Mouse (Mus musculus): ENCODE results near the gene 4930404H24Rik.
"Not testable (repeated sequence)": the region's sequence is repeated elsewhere in the genome, so short reads cannot be mapped to it uniquely, and the experiment has no call there.

The 4930404H24Rik gene

GRCm38 (mm10) chr2:153478583-153478982 lies 14.0 kb upstream of the 4930404H24Rik start:
- peak; percentile 64 to 81 for DNase-seq (ENCODE audit: low spot score in 2 of 2)

GRCm38 (mm10) chr2:153479486-153479885 lies 13.1 kb upstream of the 4930404H24Rik start:
- no peak for DNase-seq (ENCODE audit: low spot score in 2 of 2)

- DNase-seq (ENCODE audit: low spot score in 2 of 2): no peak
Measured at GRCm38 (mm10) chr2:153481108-153481860, 11.3 kb upstream of the 4930404H24Rik start.

- DNase-seq (ENCODE audit: low spot score in 2 of 2): peak in 1 of 2 experiments; percentile 42
Measured at GRCm38 (mm10) chr2:153481861-153482120, 10.8 kb upstream of the 4930404H24Rik start.

- peak; percentile 84 for DNase-seq (ENCODE audit: low spot score in 2 of 2)
Measured at GRCm38 (mm10) chr2:153483118-153483983, 9.2 kb upstream of the 4930404H24Rik start.

- DNase-seq (ENCODE audit: low spot score in 2 of 2): no peak
Measured at GRCm38 (mm10) chr2:153484071-153484470, 8.5 kb upstream of the 4930404H24Rik start.

- no peak for DNase-seq (ENCODE audit: low spot score in 2 of 2)
Measured at GRCm38 (mm10) chr2:153490116-153490515, 2.5 kb upstream of the 4930404H24Rik start.

GRCm38 (mm10) chr2:153490940-153491339 lies 1.6 kb upstream of the 4930404H24Rik start:
- peak in 1 of 2 experiments; percentile 35 for DNase-seq (ENCODE audit: low spot score in 2 of 2)

GRCm38 (mm10) chr2:153491512-153492178 lies 945 bp upstream of the 4930404H24Rik start:
- DNase-seq (ENCODE audit: low spot score in 2 of 2): peak in 1 of 2 experiments; percentile 51

- peak; percentile 48 to 53 for DNase-seq (ENCODE audit: low spot score in 2 of 2)
Measured at GRCm38 (mm10) chr2:153492179-153492517, 442 bp upstream of the 4930404H24Rik start.

GRCm38 (mm10) chr2:153493393-153493731 lies 772 bp downstream of the 4930404H24Rik start:
- no peak for DNase-seq (ENCODE audit: low spot score in 2 of 2)

- DNase-seq (ENCODE audit: low spot score in 2 of 2): peak in 1 of 2 experiments; percentile 65
Measured at GRCm38 (mm10) chr2:153493781-153494292, 1.2 kb downstream of the 4930404H24Rik start.

GRCm38 (mm10) chr2:153494293-153494811 lies 1.8 kb downstream of the 4930404H24Rik start:
- peak; percentile 60 to 72 for DNase-seq (ENCODE audit: low spot score in 2 of 2)

- not testable (repeated sequence) for DNase-seq (ENCODE audit: low spot score in 2 of 2)
Measured at GRCm38 (mm10) chr2:153495391-153495790, 2.8 kb downstream of the 4930404H24Rik start.

- DNase-seq (ENCODE audit: low spot score in 2 of 2): no peak
Measured at GRCm38 (mm10) chr2:153495818-153496217, 3.2 kb downstream of the 4930404H24Rik start.

GRCm38 (mm10) chr2:153496301-153496700 lies 3.7 kb downstream of the 4930404H24Rik start:
- no peak for DNase-seq (ENCODE audit: low spot score in 2 of 2)

GRCm38 (mm10) chr2:153496898-153497297 lies 4.3 kb downstream of the 4930404H24Rik start:
- DNase-seq (ENCODE audit: low spot score in 2 of 2): peak; percentile 68 to 69

GRCm38 (mm10) chr2:153499154-153499553 lies 6.6 kb downstream of the 4930404H24Rik start:
- no peak for DNase-seq (ENCODE audit: low spot score in 2 of 2)

- DNase-seq (ENCODE audit: low spot score in 2 of 2): no peak
Measured at GRCm38 (mm10) chr2:153506385-153506784, 13.8 kb downstream of the 4930404H24Rik start.

GRCm38 (mm10) chr2:153507969-153508368 lies 15.4 kb downstream of the 4930404H24Rik start:
- DNase-seq (ENCODE audit: low spot score in 2 of 2): no peak

- no peak for DNase-seq (ENCODE audit: low spot score in 2 of 2)
Measured at GRCm38 (mm10) chr2:153508405-153508804, 15.8 kb downstream of the 4930404H24Rik start.

Data from right cerebral cortex, postnatal 10 days (tissue).